Mouse (Mus musculus): ENCODE measurements at regions not wholly inside any gene's neighbourhood (a gene's known extent, or its start where the extent isn't known, plus 50 kb on each side); places are given as distances from the start of the nearest gene placed in this dataset.
"Not testable (repeated sequence)": the region's sequence is repeated elsewhere in the genome, so short reads cannot be mapped to it uniquely, and the experiment has no call there.

- no peak for DNase-seq (ENCODE audit: low read depth in 2 of 2, low spot score in 2 of 2)
Measured at GRCm38 (mm10) chr9:11206829-11207228, 302.3 kb upstream of the Cntn5 start.

GRCm38 (mm10) chr9:11206267-11206666 lies 301.7 kb upstream of the Cntn5 start:
- no peak for DNase-seq (ENCODE audit: low read depth in 2 of 2, low spot score in 2 of 2)

- no peak for DNase-seq (ENCODE audit: low read depth in 2 of 2, low spot score in 2 of 2)
Measured at GRCm38 (mm10) chr9:11192183-11192582, 287.6 kb upstream of the Cntn5 start.

- no peak for DNase-seq (ENCODE audit: low read depth in 2 of 2, low spot score in 2 of 2)
Measured at GRCm38 (mm10) chr9:11145799-11146198, 241.2 kb upstream of the Cntn5 start.

GRCm38 (mm10) chr9:11126833-11127232 lies 222.3 kb upstream of the Cntn5 start:
- no peak for DNase-seq (ENCODE audit: low read depth in 2 of 2, low spot score in 2 of 2)

- no peak for DNase-seq (ENCODE audit: low read depth in 2 of 2, low spot score in 2 of 2)
Measured at GRCm38 (mm10) chr9:11119153-11119552, 214.6 kb upstream of the Cntn5 start.

- not testable (repeated sequence) for DNase-seq (ENCODE audit: low read depth in 2 of 2, low spot score in 2 of 2)
Measured at GRCm38 (mm10) chr9:11107828-11108227, 203.3 kb upstream of the Cntn5 start.

- not testable (repeated sequence) for DNase-seq (ENCODE audit: low read depth in 2 of 2, low spot score in 2 of 2)
Measured at GRCm38 (mm10) chr9:11107212-11107611, 202.6 kb upstream of the Cntn5 start.

GRCm38 (mm10) chr9:11106268-11106667 lies 201.7 kb upstream of the Cntn5 start:
- no peak for DNase-seq (ENCODE audit: low read depth in 2 of 2, low spot score in 2 of 2)

- DNase-seq (ENCODE audit: low read depth in 2 of 2, low spot score in 2 of 2): no peak
Measured at GRCm38 (mm10) chr9:11103448-11103847, 198.9 kb upstream of the Cntn5 start.

GRCm38 (mm10) chr9:11092874-11093273 lies 188.3 kb upstream of the Cntn5 start:
- DNase-seq (ENCODE audit: low read depth in 2 of 2, low spot score in 2 of 2): no peak

GRCm38 (mm10) chr9:11067125-11067524 lies 162.6 kb upstream of the Cntn5 start:
- not testable (repeated sequence) for DNase-seq (ENCODE audit: low read depth in 2 of 2, low spot score in 2 of 2)

GRCm38 (mm10) chr9:11062856-11063255 lies 158.3 kb upstream of the Cntn5 start:
- DNase-seq (ENCODE audit: low read depth in 2 of 2, low spot score in 2 of 2): no peak

Data from CD8-positive naive resting alpha-beta T cell, adult 2 months (primary cell).